In the genomic region with DNA sequence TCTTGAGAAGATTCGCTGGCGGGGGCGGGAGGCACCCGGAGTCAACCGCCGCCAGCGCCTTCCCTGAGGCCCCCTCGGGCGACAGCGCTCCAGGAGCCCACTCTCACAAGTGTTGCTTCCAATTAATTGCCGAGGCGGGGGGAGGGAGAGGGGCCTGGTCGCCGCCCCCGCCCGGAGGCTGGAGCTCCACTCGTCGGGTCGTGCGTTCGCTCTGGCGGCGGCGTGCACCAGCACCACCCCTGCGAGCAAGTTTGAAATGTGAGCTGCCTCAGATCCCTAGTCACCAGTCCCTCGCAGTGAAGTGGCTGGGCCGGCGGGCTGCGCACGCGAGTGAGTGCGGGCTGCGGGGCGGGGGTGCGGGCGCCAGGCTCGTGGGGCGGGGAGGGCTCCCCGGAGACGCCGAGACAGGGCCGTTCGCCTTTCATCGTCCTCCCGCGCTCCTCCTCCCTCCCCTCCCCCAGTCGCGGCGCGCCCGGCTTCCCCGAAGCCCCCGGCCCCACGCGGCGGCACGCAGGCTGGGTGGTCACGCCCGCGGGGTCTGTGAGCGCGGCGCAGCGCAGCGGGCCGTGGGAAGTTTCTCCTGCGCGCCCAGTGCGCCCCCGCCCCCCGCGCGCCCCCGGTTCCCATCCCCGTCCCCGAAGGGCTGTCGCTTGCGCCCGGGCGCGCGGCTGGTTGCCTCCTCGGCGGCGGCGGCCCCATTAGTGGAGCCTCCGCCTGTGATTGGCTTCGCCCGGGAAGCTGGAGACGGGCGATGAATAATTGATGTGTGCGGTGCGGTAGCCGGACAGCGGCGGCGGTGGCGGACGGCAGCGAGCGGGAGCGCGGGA, we compare ENCODE assay signal across 8 mouse cellular contexts.
DNase-seq lines count a peak whose midpoint lies in the region; ATAC-seq and TF ChIP-seq lines count a peak whose summit lies in the region.

No protein-coding gene starts in this region.

- H3K4me1 ChIP-seq in spleen, adult 2 months (ENCODE audit: control insufficient read depth, insufficient read depth, insufficient read length) = peaks cover 23% of the 10 kb centered on the region; the same call in 1 of the 2 replicates

- TF ChIP-seq POLR2A in spleen, adult 2 months (IDR thresholded peaks at IDR 0.05; ENCODE audit: low read depth, low read length) = no peak
- TF ChIP-seq POLR2A in brain, embryonic 14.5 days (IDR thresholded peaks at IDR 0.05; ENCODE audit: borderline replicate concordance, extremely low read depth, insufficient read depth, insufficient read length, poor library complexity, severe bottlenecking) = peak; percentile 32; the same call in 1 of the 2 replicates

- H3K27ac ChIP-seq in spleen, adult 2 months (ENCODE audit: insufficient read depth, low read length) = peak overlapping the region; percentile 73

- peak overlapping the region; percentile 67 for H3K4me3 ChIP-seq in spleen, adult 2 months (ENCODE audit: extremely low read depth, insufficient read depth, insufficient read length)

- no peak for TF ChIP-seq CTCF in spleen, adult 2 months (IDR thresholded peaks at IDR 0.05; ENCODE audit: extremely low read depth, insufficient read depth, insufficient read length, insufficient replicate concordance)
- TF ChIP-seq CTCF in brain, embryonic 14.5 days (IDR thresholded peaks at IDR 0.05; ENCODE audit: borderline replicate concordance, extremely low read depth, insufficient read depth, insufficient read length) = no peak

- 0 out of 2 replicates have a peak, but pooled peaks have one; percentile 5 for ATAC-seq in granulocyte monocyte progenitor cell, adult 5-6 weeks (replicated peaks; ENCODE audit: poor library complexity, severe bottlenecking)
- ATAC-seq in monocyte, adult 5-6 weeks (replicated peaks; ENCODE audit: insufficient number of reproducible peaks, low FRiP score, low TSS enrichment, poor library complexity, severe bottlenecking) = no peak

- H3K36me3 ChIP-seq in spleen, adult 2 months (ENCODE audit: control insufficient read depth, insufficient read depth, low read length) = no peaks in the 10 kb centered on the region

- under 1% methylated on average over 86 of the region's 103 CpGs for WGBS in spleen, adult 2 months

- DNase-seq in spleen, adult 2 months (ENCODE audit: low read depth in 1 of 2, low spot score in 2 of 2) = peak in 1 of 2 experiments; percentile 30
- DNase-seq in spleen, adult 12 weeks (ENCODE audit: low spot score) = no peak
- peak; percentile 92 for DNase-seq in brain, embryonic 14.5 days (ENCODE audit: low read depth)
- DNase-seq in kidney, postnatal 14 days = peak; percentile 64
- peak; percentile 62 for DNase-seq in lung, postnatal 10 days
- DNase-seq in right cerebral cortex, postnatal 10 days (ENCODE audit: low spot score in 2 of 2) = peak; percentile 78 to 81

- H3K27me3 ChIP-seq in spleen, adult 2 months (ENCODE audit: control insufficient read depth, insufficient read depth, low read length) = no peaks in the 10 kb centered on the region
